Mouse (Mus musculus) thymus, postnatal 25 days (tissue): Measurements from ENCODE around the gene Abcd1.
"Not testable (repeated sequence)": the region's sequence is repeated elsewhere in the genome, so short reads cannot be mapped to it uniquely, and the experiment has no call there.

Experiments used
- DNase-seq: peaks from one replicate; pipeline ENCODE4 v3.0.0; 2022

Abcd1 gene

DNA sequence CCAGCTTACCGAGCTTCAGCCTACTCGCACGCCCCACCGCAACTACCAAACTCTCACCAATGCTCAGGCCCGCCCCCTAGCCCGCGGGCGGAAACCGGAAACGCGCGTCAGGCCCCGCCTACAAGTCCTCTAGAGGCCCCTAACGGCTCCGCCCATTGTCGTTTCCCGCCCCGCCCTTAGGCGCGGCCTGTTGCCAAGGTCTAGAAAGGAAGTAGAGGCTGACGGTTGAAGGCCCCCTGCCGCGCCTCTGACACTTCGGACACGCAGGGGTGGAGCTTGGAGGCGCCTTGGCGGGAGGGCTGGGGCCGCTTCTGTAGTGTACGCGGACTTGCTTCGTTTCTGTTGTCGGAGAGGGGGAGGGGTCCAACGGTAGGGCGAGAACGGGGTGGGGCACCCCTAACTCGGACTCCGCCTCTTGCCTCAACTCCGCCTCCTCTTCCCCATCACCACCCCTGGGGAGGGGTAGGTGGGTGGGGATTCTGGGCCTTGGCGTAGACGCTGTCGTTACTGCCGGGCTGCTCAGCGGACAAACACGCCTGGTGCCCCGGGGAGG is at the start of gene Abcd1, which contains the start of gene Bcap31:
Abcd1 (plus strand) TSS at position 489 of the 553 bp plus-strand sequence.
Bcap31 (minus strand) TSS at position 67 of the 553 bp plus-strand sequence.
- peak; percentile 96 for DNase-seq

DNA sequence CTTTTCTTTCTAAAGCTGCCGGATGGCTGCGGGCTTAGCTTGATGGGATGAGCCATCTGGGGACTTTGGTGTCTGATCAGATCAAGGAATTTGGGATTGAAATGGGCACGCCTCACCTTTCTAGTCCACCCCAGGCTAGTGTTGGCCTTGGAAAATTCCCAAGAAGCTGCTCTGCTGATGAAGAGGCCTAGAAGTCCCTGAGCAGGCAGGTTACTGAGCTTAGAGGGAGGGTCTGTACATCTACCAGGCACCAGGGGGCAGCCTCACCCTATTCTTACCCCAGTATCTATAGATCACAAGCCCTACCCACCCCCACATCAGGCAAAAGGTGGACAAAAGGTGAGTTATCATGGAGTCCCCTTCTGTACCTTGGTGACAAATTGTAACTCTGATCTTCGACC is 44.4 kb upstream of the Abcd1 start:
- peak; percentile 64 for DNase-seq

DNA sequence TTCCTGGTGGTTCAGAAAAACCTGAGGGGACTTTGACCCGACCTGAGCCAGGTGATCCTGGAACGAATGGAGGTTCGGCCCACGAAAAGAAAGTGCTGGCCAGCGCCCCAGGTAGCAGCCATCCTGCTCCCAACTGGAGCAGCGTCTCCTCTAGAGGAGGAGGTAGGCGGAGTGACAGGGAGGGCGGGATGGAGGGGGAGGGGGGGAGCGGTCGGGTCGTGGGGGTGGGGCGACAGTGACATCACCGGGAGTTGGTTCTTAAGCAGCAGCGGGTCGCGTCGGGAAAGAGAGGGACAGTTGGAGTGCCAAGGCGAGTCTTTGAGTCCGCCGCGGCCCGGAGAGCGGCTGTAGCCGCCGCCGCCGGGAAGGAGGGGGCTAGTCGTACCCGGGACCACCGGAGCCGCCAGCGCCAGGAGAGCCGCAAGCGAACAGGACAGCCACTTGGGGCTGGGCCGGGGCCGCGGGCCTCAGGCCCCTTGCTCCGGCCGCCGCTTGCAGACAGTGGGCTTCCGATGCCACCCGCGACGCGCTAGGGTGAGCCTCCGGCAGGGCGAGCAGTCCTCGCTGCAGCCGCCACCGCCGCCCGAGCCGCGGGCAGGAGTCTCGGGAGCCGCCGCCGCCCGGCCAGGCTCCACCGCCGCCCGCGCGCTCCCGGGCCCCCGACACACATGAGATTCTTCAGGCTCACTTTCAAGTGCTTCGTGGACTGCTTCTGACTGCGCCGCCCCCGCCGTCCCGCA is 43.3 kb upstream of the Abcd1 start, which contains the start of gene Slc6a8:
Slc6a8 (plus strand) TSS at position 272 of the 740 bp plus-strand sequence.
- peak; percentile 22 for DNase-seq

DNA sequence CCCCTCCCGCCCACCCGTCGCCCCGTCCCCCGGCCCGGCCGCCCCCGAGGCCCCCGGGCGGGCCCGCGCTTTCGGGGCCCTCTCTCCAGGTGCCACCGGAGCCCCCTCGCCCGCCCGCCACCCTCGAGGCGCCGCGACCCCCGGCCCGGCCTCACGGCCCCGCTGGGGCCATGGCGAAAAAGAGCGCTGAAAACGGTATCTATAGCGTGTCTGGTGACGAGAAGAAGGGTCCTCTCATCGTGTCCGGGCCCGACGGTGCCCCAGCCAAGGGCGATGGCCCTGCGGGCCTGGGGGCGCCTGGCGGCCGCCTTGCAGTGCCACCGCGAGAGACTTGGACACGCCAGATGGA is 42.8 kb upstream of the Abcd1 start:
- DNase-seq = no peak

DNA sequence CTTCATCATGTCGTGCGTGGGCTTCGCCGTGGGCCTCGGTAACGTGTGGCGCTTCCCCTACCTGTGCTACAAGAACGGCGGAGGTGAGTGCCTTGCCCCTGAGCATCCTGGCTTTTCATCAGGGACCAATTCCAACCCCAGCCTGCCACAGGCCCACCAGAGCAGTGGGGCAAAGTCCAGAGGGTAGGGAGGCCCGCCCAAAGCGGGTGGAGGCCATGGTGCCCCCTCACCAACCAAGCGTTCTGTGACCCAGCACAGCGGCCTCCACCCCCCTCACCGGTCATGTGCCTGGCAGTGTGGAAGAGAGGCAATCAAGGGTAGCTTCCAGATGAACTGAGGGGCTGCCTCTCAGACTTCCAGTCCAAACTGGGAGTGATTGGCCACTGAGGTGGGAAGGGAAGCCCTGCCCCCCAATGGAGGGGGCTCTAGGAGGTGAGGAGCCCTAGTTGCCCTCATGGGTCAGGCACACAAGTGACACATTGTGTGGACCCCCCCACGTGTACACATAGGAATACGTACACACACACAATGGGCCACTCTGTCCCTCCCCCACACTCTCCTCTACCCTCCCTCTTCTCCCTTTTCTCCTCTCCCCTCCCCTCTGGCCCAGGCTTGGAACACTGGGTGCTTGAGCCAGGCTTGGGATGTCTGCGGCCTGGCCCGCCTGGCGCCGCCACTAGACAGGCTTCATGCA is 42.3 kb upstream of the Abcd1 start:
- no peak for DNase-seq

DNA sequence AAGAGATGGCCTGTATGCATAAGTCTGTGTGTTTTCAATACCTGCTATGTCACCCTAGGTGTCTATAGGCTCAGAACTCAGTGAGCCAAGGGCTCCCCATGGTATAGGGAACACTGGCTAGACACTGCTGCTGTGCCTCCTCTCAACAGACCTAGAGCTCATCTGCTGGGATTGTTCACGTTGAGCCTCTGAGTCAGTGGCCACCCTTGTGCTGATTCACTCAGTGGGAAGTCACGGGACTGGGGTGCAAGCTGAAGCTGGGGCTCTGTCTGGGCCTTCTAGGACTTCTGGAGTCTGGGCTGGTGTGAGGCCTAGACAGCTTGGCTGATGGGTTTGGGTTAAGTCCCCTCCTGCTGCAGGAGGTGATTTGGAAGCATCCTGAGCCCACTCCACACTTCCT is 41.2 kb upstream of the Abcd1 start:
- no peak for DNase-seq

DNA sequence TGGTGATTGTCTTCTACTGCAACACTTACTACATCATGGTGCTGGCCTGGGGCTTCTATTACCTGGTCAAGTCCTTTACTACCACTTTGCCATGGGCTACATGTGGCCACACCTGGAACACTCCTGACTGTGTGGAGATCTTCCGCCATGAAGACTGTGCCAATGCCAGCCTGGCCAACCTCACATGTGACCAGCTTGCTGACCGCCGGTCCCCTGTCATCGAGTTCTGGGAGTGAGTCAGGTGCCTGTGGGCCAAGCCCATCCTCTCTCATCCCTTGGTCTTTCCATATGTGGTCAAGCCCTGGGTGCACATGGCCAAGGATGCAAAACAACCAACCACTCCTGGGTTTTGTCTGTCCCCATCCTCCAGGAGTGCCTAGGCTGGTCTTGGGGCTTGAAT is 39.7 kb upstream of the Abcd1 start:
- no peak for DNase-seq

DNA sequence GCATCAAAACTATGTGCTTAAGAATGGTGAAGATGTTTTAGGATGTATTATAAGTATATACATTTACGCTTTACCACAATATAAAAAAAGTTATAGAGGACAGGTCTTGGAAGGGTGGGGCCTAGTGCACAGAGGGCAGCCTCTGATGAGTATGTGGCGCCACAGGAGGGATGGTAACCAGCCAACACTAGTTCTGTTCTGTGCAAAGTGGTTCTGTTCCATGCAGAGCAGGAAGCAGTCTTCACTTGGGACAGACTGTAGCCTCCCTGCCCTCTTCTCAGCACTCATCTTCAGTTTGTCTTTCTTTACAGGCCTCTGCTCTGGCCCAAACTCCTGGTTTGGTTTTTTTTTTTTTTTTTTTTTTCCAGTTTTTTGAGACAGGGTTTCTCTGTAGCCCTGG is 32.2 kb upstream of the Abcd1 start:
- no peak for DNase-seq

DNA sequence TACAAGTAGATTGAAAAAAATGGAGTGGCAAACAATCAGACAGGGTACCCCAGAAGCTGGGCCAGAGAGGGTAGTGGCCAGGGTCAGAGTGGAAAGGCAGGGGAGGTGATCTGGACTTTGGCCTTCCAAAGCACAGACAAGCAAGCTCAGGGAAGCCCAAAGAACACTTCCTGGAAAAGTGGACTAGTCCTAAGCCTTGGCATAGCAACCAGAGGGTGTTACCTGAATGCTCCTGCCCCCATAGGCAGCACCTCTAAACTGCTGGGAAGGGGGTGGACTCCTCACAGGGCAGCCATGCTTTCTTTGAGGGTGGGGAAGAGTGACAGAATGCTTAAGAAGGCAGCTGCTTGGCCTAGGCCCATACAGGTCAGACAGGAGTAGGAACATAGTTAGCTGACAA is 31.4 kb upstream of the Abcd1 start:
- no peak for DNase-seq

DNA sequence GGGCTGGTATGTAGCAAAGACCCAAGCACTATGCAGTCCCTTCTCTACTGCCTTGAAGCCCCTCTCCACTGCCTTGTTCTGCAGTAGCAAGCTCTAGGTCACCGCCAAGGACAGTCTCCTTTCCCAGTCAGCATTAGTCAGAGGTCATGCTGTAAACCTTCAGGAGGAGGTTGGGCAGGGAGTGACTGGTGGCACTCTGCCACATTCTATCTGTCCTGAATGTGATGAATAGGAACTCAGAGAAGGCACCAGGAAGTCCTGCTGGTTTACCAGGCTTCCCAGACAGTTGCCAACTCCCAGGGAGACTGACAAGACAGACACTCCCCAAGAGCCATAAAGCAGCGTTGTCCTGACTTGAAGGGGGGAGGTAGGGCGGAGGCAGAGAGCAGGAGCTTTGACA is 30.8 kb upstream of the Abcd1 start:
- DNase-seq = no peak

DNA sequence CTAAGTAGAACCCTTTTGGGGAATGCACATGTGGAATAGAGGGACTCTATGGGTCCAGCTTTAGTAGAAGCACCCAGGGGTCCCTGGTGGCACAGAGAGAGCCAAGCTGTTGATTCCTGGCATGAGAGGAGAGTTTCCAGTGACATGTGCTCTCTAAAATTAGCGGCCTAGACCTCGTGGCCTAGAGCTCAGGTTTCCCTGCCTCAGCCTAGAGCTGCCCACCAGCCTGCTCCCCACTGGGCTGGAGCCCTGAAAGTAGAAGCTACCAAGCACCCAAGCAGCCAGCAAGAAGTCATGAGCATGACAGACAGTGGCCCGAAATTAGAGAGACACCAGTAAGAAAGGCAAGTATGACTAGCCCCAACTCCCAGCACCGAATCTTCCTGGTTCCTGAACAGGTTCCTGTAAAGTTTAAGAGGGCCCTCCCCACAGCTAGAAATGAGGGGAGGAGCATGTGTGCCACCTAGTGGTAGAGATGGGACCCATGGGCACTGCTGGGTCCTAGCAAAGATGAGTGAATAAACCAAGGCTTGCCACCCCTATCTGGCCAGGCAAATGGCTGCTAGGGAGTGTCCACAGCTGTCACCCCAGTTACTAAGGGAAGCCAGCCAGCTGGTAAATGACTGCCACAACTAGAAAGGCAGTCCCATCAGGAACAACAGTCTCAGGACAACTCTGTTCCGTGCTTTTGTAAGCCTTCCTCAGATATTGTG is 25.3 kb upstream of the Abcd1 start:
- DNase-seq = peak; percentile 55

DNA sequence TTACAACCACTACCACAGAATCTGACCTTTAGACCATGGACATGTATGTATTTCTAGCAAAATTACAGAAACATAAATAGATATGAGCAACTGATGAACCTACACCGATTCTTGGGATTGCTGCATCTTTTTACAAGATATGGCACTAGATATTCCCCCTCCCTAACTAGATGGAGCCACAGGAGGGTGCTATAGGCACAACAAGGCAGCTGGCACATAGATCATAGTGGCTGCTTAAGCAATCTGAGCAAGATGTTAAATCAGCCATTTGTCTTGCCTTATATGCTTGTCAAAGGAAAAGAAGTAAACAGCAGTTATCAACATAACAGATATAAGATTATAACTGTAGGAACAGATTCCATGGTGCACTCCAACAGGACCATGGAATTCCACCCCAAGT is 15.9 kb upstream of the Abcd1 start:
- peak; percentile 10 for DNase-seq

DNA sequence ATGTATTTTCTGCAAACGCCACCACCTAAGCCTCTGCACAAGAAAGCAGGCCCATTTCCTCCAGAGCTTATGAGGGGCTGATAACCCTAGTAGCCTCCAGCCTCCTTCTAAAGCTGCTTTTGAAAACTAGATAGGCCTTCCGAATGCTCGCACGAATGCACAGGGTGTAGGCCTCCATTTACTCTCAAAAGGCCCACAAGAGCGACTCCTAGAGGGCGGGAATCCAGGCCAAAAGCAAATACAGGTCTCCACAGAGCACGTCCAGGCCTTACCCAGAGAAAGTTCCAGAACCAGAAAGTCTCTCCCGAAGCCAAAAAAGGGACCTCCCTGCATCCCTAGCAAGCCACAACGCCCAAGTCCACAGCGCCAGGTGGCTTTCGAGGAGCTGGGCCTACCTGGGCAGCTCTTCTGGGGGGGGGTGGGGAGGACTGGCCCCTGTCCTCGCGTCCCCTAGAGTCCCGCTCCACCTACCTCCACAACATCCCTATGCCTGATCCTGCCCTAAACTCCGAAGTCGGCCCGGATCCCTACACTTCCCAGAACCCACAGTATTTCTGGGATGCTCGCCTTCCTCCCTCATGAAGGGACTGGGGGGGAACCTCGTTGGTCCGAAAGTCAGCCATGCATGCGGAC is 805 bp upstream of the Abcd1 start:
- DNase-seq = peak; percentile 53

DNA sequence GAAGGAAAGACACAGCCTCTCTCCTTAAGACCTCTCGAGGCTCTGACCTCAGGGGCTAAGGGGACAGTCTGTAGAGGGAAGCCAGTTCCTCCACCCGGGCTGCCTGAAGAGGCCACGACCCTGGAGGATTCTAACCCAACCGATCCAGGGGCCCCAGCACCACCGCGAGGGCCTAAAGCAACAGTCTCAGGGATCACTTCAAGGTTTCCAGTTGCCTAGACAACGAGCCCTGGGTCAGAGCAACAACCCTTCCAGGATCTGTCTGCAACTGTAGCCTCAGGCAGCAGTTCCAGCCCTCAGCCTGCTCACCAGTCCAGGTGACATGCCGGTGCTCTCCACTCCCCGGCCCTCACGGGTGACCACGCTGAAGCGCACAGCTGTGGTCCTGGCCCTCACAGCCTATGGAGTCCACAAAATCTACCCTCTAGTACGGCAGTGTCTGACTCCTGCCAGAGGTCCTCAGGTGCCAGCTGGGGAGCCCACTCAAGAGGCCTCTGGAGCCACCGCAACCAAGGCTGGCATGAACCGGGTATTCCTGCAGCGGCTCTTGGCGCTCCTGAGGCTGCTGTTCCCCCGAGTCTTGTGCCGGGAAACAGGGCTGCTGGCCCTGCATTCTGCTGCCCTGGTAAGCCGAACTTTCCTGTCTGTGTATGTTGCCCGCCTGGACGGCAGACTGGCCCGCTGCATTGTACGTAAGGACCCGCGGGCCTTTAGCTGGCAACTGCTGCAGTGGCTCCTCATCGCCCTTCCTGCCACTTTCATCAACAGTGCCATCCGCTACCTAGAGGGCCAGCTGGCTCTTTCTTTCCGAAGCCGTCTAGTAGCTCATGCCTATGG is 530 bp downstream of the Abcd1 start:
- DNase-seq = peak; percentile 38

DNA sequence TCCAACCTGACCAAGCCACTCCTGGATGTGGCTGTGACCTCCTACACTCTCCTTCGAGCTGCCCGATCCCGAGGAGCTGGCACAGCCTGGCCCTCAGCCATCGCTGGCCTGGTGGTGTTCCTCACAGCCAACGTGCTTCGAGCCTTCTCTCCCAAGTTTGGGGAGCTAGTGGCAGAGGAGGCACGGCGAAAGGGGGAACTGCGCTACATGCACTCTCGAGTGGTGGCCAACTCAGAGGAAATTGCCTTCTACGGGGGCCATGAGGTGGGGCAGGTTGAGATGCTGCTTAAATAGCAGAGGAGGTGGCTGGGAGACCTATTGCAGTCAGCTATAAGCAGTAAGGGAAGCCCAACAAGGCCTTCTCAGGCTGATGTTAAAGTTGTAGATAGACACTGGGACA is 1.3 kb downstream of the Abcd1 start:
- DNase-seq = peak; percentile 52

DNA sequence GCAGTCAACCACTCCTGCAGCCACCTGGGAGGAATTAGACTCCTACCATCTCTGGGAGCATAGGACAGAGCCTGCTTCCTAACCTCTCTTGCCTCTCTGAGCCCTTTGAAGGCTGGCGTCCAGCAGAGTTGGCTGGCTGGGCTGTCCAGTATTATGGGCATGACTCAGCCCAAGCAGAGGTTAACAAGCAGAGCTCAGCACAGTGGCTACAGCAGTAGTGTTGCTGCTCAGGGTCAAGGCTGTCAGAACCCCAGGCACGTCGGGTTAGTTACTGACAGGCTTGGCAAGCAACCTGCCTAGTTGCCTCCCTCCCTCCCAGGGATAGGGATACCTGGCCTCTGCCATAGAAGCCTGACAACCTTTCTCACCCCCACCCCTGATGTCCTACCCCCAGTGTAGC is 1.9 kb downstream of the Abcd1 start:
- DNase-seq = no peak

DNA sequence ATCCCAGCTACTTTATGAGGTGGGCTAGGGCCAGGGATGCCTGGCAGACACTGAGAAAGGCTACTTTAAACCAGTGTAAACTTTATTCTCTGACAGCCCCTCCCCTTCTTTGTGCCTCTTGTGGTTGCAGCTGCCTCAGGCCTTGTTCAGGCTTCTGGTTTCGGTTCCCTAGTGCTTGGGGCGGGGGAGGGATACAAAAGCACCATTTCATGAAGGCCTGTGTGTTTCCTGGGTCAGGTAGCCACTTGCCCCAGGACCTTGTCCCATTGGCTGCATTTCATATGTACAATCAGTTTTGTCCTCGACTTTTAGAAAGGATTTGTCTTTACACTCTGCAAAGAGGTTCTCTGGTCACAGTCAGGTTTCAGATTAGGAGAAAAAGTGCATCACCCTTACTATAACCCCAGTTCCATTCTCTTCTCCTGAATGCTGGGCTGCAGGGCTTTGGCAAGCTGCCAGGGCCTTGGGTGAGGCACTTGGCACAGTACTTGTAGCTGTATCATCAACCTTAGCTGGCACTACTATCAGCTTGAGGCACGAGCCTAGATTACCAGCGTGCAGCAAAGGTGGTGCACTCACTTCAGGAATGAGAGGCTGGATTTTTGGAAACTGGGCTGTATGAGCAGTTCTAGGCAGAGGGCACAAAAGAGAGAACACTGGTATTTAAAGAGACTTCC is 2.4 kb downstream of the Abcd1 start:
- peak; percentile 38 for DNase-seq

DNA sequence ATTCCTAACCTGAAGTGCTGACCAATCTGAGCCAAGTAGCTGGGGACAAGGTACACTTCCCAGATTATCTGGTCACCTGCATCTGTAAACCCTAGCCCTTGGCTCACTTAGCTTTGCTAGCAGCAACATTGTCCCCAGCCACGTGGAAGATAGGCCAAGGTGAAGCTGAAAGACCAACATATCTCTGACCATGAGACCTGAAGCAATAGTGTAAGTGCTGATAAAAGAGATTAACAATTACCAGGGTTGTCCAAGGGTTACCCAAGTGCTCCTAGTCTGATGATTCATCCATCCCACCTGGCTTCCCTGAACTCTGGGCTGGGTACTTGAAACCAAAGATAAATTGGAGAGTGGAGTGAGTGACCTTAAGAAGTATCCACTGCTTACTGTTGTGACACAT is 14.5 kb downstream of the Abcd1 start:
- no peak for DNase-seq

DNA sequence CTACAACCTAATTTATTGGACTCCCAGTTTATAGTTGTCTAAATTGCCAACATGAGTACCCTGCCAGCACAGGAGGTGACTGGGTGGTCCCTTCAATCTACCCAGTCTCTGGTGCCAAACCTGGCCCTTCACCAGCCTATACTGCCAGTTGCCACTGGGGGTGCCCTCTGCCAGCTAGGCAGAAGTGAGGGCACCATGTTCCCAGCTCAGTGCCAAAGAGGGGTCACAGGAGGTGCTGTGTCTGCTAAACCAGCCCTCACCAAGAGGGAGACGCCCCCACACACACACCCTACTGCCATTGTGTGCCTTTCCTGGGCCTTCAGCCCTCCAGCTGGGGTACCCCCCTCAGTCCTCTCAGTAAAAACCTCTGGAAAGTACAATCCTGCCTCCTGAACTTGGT is 21.8 kb downstream of the Abcd1 start:
- DNase-seq = no peak

DNA sequence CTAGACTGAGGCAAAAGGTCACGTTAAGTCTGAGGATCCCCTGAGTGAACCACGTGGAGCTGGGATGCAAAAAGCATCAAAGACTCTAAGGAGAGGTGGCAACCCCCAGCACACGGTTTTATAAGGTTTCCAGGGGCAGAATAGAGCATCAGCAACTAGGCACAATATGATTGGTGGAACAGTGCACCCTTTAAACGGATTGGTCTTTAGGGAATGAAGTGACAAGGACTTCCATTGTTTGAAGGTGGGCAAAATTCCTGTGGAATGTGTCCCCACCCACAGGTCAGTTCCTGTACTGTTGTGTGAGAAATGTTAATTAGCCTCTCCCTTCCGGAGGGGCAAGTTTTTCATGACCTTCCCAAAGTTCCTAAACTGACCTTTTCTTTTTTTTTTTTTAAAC is 22.8 kb downstream of the Abcd1 start:
- DNase-seq = no peak

DNA sequence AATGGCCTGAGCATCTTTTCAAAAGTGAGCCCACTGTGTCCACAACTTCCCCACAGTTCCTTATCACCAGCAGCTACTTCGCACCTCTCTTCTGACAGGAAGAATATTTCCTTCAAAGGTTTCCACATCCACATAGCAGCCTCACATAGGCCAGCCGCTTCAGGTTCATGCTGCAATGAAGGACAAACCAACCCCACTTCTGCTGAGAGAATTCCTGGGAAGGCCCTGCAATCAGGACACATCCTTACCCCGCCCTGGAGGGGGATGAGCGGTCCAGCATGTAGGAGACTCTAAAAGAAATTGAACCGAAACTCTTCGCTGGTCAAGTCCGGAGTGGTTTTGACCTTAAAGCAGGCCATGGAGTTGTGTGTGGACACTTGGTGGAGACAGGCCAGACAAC is 23.4 kb downstream of the Abcd1 start:
- not testable (repeated sequence) for DNase-seq
